Mouse (Mus musculus): ENCODE measurements around the gene Acyp1. TPM values are rescaled to one million over a fixed set of nuclear protein-coding genes. Genes with fewer than 3 reads are reported as not detected.

The Acyp1 gene
- total and polyA plus RNA-seq, 2 experiments from 2014 or later: 18.2 to 50.9 TPM

- H3K4me2 ChIP-seq (ENCODE audit: low read depth, low read length): no peak overlapping the region
- no peak for TF ChIP-seq CTCF (IDR thresholded peaks at IDR 0.05; ENCODE audit: low read depth)
- 84% methylated on average over 3 of the region's 3 CpGs for WGBS
- H3K9ac ChIP-seq (replicated peaks; ENCODE audit: low read length): no peak overlapping the region
- H3K36me3 ChIP-seq (ENCODE audit: insufficient read depth, low read length): no peaks in the 10 kb centered on the region
- H3K9me3 ChIP-seq (ENCODE audit: low read length): no peaks in the 10 kb centered on the region
- H3K27me3 ChIP-seq (ENCODE audit: insufficient read depth, low read length): no peaks in the 10 kb centered on the region
- ATAC-seq (no peak), DNase-seq (ENCODE audit: low spot score) (no peak)
- H3K27ac ChIP-seq: no peak overlapping the region
- H3K4me3 ChIP-seq (ENCODE audit: low read length): no peak overlapping the region
- H3K4me1 ChIP-seq (ENCODE audit: insufficient read depth, low read length): no peaks in the 10 kb centered on the region
Observed at GRCm38 (mm10) chr12:85252083-85252482, 36.2 kb downstream of the Acyp1 start.

- DNase-seq (ENCODE audit: low spot score): no peak
- no peak for ATAC-seq
- Histone ChIP-seq H3K4me1 (ENCODE audit: insufficient read depth, low read length) (no peaks in the 10 kb centered on the region), H3K27me3 (ENCODE audit: insufficient read depth, low read length) (no peaks in the 10 kb centered on the region), H3K4me2 (ENCODE audit: low read depth, low read length) (no peak overlapping the region), H3K9ac (replicated peaks; ENCODE audit: low read length) (no peak overlapping the region), H3K9me3 (ENCODE audit: low read length) (no peaks in the 10 kb centered on the region), H3K36me3 (ENCODE audit: insufficient read depth, low read length) (no peaks in the 10 kb centered on the region), H3K4me3 (ENCODE audit: low read length) (no peak overlapping the region), H3K27ac (no peak overlapping the region)
- 95% methylated on average over 5 of the region's 5 CpGs for WGBS
- TF ChIP-seq CTCF (IDR thresholded peaks at IDR 0.05; ENCODE audit: low read depth): no peak
Observed at GRCm38 (mm10) chr12:85237553-85237952, 50.7 kb downstream of the Acyp1 start.

GRCm38 (mm10) chr12:85233376-85234358 lies 54.6 kb downstream of the Acyp1 start:
- no peak for TF ChIP-seq CTCF (IDR thresholded peaks at IDR 0.05; ENCODE audit: low read depth)
- H3K4me2 ChIP-seq (ENCODE audit: low read depth, low read length): no peak overlapping the region
- no peaks in the 10 kb centered on the region for H3K36me3 ChIP-seq (ENCODE audit: insufficient read depth, low read length)
- ATAC-seq: peak; percentile 24; the same call in 1 of the 2 replicates
- no peak overlapping the region for H3K9ac ChIP-seq (replicated peaks; ENCODE audit: low read length)
- H3K27ac ChIP-seq: no peak overlapping the region
- no peak overlapping the region for H3K4me3 ChIP-seq (ENCODE audit: low read length)
- peak; percentile 20 for DNase-seq (ENCODE audit: low spot score)
- no peaks in the 10 kb centered on the region for H3K9me3 ChIP-seq (ENCODE audit: low read length)
- 64% methylated on average over 21 of the region's 21 CpGs for WGBS
- no peaks in the 10 kb centered on the region for H3K4me1 ChIP-seq (ENCODE audit: insufficient read depth, low read length)
- H3K27me3 ChIP-seq (ENCODE audit: insufficient read depth, low read length): no peaks in the 10 kb centered on the region

GRCm38 (mm10) chr12:85227876-85228599 lies 60.2 kb downstream of the Acyp1 start:
- Histone ChIP-seq H3K9me3 (ENCODE audit: low read length) (no peaks in the 10 kb centered on the region), H3K36me3 (ENCODE audit: insufficient read depth, low read length) (peaks cover 38% of the 10 kb centered on the region), H3K27me3 (ENCODE audit: insufficient read depth, low read length) (no peaks in the 10 kb centered on the region), H3K27ac (no peak overlapping the region), H3K4me1 (ENCODE audit: insufficient read depth, low read length) (no peaks in the 10 kb centered on the region), H3K4me2 (ENCODE audit: low read depth, low read length) (no peak overlapping the region), H3K4me3 (ENCODE audit: low read length) (no peak overlapping the region), H3K9ac (replicated peaks; ENCODE audit: low read length) (no peak overlapping the region)
- no peak for TF ChIP-seq CTCF (IDR thresholded peaks at IDR 0.05; ENCODE audit: low read depth)
- DNase-seq (ENCODE audit: low spot score): no peak
- ATAC-seq: no peak
- 60% methylated on average over 15 of the region's 15 CpGs for WGBS

- no peaks in the 10 kb centered on the region for H3K9me3 ChIP-seq (ENCODE audit: low read length)
- H3K4me2 ChIP-seq (ENCODE audit: low read depth, low read length): no peak overlapping the region
- peaks cover 46% of the 10 kb centered on the region for H3K36me3 ChIP-seq (ENCODE audit: insufficient read depth, low read length)
- H3K9ac ChIP-seq (replicated peaks; ENCODE audit: low read length): no peak overlapping the region
- no peaks in the 10 kb centered on the region for H3K4me1 ChIP-seq (ENCODE audit: insufficient read depth, low read length)
- WGBS: 80% methylated on average over 7 of the region's 7 CpGs
- H3K27ac ChIP-seq: no peak overlapping the region
- ATAC-seq (no peak), DNase-seq (ENCODE audit: low spot score) (no peak)
- no peak overlapping the region for H3K4me3 ChIP-seq (ENCODE audit: low read length)
- no peaks in the 10 kb centered on the region for H3K27me3 ChIP-seq (ENCODE audit: insufficient read depth, low read length)
- TF ChIP-seq CTCF (IDR thresholded peaks at IDR 0.05; ENCODE audit: low read depth): no peak
Observed at GRCm38 (mm10) chr12:85227227-85227626, 61.0 kb downstream of the Acyp1 start.

Small RNA genes lying within 50 kb of the gene (microRNA-seq; reads per million reads assigned to microRNA genes)
- 0 to 0.35 reads per million in 2 experiments for gene Mir6938

Other genes starting within 250 kb of the Acyp1 start
- gene Prox2, start 177.7 kb downstream of the Acyp1 start, total RNA-seq (2014; rRNA removed): 0.68 and 0.79 TPM in 2 replicates
- 1.4 and 2.0 TPM in 2 replicates for gene Prox2, start 177.7 kb downstream of the Acyp1 start, polyA plus RNA-seq (2015; fragmentation: Nextera tagmentation; extraction: Ambion mirVana)
- 104 and 115 TPM in 2 replicates for gene Dlst, start 177.6 kb downstream of the Acyp1 start, total RNA-seq (2014; rRNA removed)
- 104 and 108 TPM in 2 replicates for gene Dlst, start 177.6 kb downstream of the Acyp1 start, polyA plus RNA-seq (2015; fragmentation: Nextera tagmentation; extraction: Ambion mirVana)
- gene Rps6kl1, start 137.2 kb downstream of the Acyp1 start, total RNA-seq (2014; rRNA removed): 42.0 TPM in 2 replicates
- 29.3 and 30.8 TPM in 2 replicates for gene Rps6kl1, start 137.2 kb downstream of the Acyp1 start, polyA plus RNA-seq (2015; fragmentation: Nextera tagmentation; extraction: Ambion mirVana)
- 2.9 and 5.0 TPM in 2 replicates for gene Pgf, start 110.6 kb downstream of the Acyp1 start, total RNA-seq (2014; rRNA removed)
- gene Pgf, start 110.6 kb downstream of the Acyp1 start, polyA plus RNA-seq (2015; fragmentation: Nextera tagmentation; extraction: Ambion mirVana): 10.0 TPM in 2 replicates
- gene Eif2b2, start 69.0 kb downstream of the Acyp1 start, total RNA-seq (2014; rRNA removed): 38.9 and 91.0 TPM in 2 replicates
- gene Eif2b2, start 69.0 kb downstream of the Acyp1 start, polyA plus RNA-seq (2015; fragmentation: Nextera tagmentation; extraction: Ambion mirVana): 86.6 and 87.9 TPM in 2 replicates
- 5.5 and 9.9 TPM in 2 replicates for gene Mlh3, start 17.8 kb downstream of the Acyp1 start, total RNA-seq (2014; rRNA removed)
- 4.9 and 5.1 TPM in 2 replicates for gene Mlh3, start 17.8 kb downstream of the Acyp1 start, polyA plus RNA-seq (2015; fragmentation: Nextera tagmentation; extraction: Ambion mirVana)
- gene Zc2hc1c, start 153 bp upstream of the Acyp1 start, total RNA-seq (2014; rRNA removed): 1.1 and 1.3 TPM in 2 replicates
- 1.4 and 1.5 TPM in 2 replicates for gene Zc2hc1c, start 153 bp upstream of the Acyp1 start, polyA plus RNA-seq (2015; fragmentation: Nextera tagmentation; extraction: Ambion mirVana)
- gene Nek9, start 50.9 kb upstream of the Acyp1 start, total RNA-seq (2014; rRNA removed): 20.5 and 21.5 TPM in 2 replicates
- 8.9 and 10.5 TPM in 2 replicates for gene Nek9, start 50.9 kb upstream of the Acyp1 start, polyA plus RNA-seq (2015; fragmentation: Nextera tagmentation; extraction: Ambion mirVana)
- 55.0 and 59.3 TPM in 2 replicates for gene Tmed10, start 86.4 kb upstream of the Acyp1 start, total RNA-seq (2014; rRNA removed)
- 222 and 224 TPM in 2 replicates for gene Tmed10, start 86.4 kb upstream of the Acyp1 start, polyA plus RNA-seq (2015; fragmentation: Nextera tagmentation; extraction: Ambion mirVana)
- gene Fos, start 185.5 kb upstream of the Acyp1 start, total RNA-seq (2014; rRNA removed): 20.7 and 23.4 TPM in 2 replicates
- gene Fos, start 185.5 kb upstream of the Acyp1 start, polyA plus RNA-seq (2015; fragmentation: Nextera tagmentation; extraction: Ambion mirVana): 12.1 and 13.5 TPM in 2 replicates

Data from hindbrain, postnatal 0 days (tissue).